11 mouse cellular contexts compared by ENCODE assay signal in genomic region chr12:84210288-84210687, GRCm38 (mm10).
"Had no signal": no experiment of that assay in that cellular context is flagged by ENCODE, and none has a peak within 500 bp of the region (broad histone marks: within the 10 kb centered on the region; RNA-seq: fewer than 3 reads in every experiment).

No protein-coding gene starts in this region.

- H3K9ac ChIP-seq: intestine, embryonic 15.5 days; limb, embryonic 12.5 days; liver, embryonic 14.5 days; midbrain, embryonic 12.5 days had no signal

- H3K4me3 ChIP-seq: intestine, embryonic 15.5 days; limb, embryonic 12.5 days; midbrain, embryonic 12.5 days had no signal

- H3K9me3 ChIP-seq: intestine, embryonic 15.5 days; limb, embryonic 12.5 days; midbrain, embryonic 12.5 days had no signal

- DNase-seq: layer of hippocampus, adult 9-11 months; layer of hippocampus, postnatal 36 days; liver; lung, adult 18-20 months; lung, postnatal 4 days; right cerebral cortex, postnatal 14 days; thymus, postnatal 36 days had no signal

- H3K27ac ChIP-seq: intestine, embryonic 15.5 days; limb, embryonic 12.5 days; liver, embryonic 14.5 days; midbrain, embryonic 12.5 days had no signal

- H3K36me3 ChIP-seq: intestine, embryonic 15.5 days; midbrain, embryonic 12.5 days had no signal

- H3K27me3 ChIP-seq: intestine, embryonic 15.5 days; limb, embryonic 12.5 days had no signal
